ENCODE assay signal across 9 mouse cellular contexts in the genomic region with DNA sequence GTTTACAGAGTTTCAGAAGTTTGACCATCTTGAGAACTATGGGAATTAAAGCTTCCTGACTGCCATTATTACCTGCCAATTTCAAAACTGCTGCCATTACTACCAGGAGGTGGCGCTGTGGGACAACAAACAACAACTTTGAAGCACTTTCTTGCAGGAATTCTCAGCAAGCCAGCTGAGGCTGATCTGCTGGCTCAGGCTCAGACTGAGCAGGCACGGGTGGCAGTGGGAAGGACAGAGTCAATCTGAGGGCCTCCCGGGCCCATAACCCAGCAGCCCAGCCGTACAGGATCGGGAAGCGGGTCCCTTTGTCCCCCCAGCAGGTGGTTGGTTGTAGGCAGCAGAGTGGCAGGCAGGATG. TPM values are rescaled to one million over a fixed set of nuclear protein-coding genes. Genes with fewer than 3 reads are reported as not detected.
DNase-seq lines count a peak whose midpoint lies in the region; ATAC-seq and TF ChIP-seq lines count a peak whose summit lies in the region.
"Had no signal": no experiment of that assay in that cellular context is flagged by ENCODE, and none has a peak within 500 bp of the region (broad histone marks: within the 10 kb centered on the region; RNA-seq: fewer than 3 reads in every experiment).

No protein-coding gene starts in this region.

- H3K4me3 ChIP-seq in G1E (ENCODE audit: low read depth, low read length) = no peak overlapping the region
- no peak overlapping the region for H3K4me3 ChIP-seq in forebrain, embryonic 16.5 days (replicated peaks; ENCODE audit: low read length)
- peak overlapping the region; percentile 31 for H3K4me3 ChIP-seq in lung, embryonic 14.5 days (ENCODE audit: low read depth, low read length)

- intact Hi-C loops in heart, postnatal 14 days (cut with DNase I) = loop anchor here (1.0 kb wide), 1 partner anchor 28 kb away; no protein-coding TSS in a partner anchor

- DNase-seq in G1E (ENCODE audit: low spot score) = no peak
- peak; percentile 45 for DNase-seq in cerebellum, adult 11 months
- peak; percentile 86 to 89 for DNase-seq in heart, postnatal 14 days
- peak; percentile 75 to 92 for DNase-seq in layer of hippocampus, adult 18-20 months (ENCODE audit: low spot score in 2 of 2)
- peak; percentile 95 for DNase-seq in lung, embryonic 14.5 days
- peak; percentile 79 for DNase-seq in ovary, postnatal 36 days (ENCODE audit: low spot score)
- DNase-seq in thymus, postnatal 25 days = peak; percentile 66

- no peaks in the 10 kb centered on the region for H3K4me1 ChIP-seq in G1E (ENCODE audit: insufficient read depth, low read depth, low read length)
- H3K4me1 ChIP-seq in forebrain, embryonic 16.5 days (replicated peaks; ENCODE audit: control insufficient read depth, insufficient read depth, low read length) = peaks cover 11% of the 10 kb centered on the region
- no peaks in the 10 kb centered on the region; the same call in 1 of the 2 replicates for H3K4me1 ChIP-seq in lung, embryonic 14.5 days (ENCODE audit: insufficient read depth)

- peaks cover 86% of the 10 kb centered on the region for H3K9me3 ChIP-seq in G1E (replicated peaks)
- H3K9me3 ChIP-seq in forebrain, embryonic 16.5 days (ENCODE audit: control insufficient read depth, low read length) = no peaks in the 10 kb centered on the region
- no peaks in the 10 kb centered on the region for H3K9me3 ChIP-seq in lung, embryonic 14.5 days (ENCODE audit: low read depth, low read length)

- no peak overlapping the region for H3K4me2 ChIP-seq in forebrain, embryonic 16.5 days (ENCODE audit: low read length)
- peak overlapping the region; percentile 76 for H3K4me2 ChIP-seq in lung, embryonic 14.5 days

- H3K27me3 ChIP-seq in G1E (ENCODE audit: insufficient read depth, low read length) = no peaks in the 10 kb centered on the region; the same call in 1 of the 2 replicates
- H3K27me3 ChIP-seq in forebrain, embryonic 16.5 days (replicated peaks; ENCODE audit: control insufficient read depth, insufficient read depth, low read length) = peaks cover 5% of the 10 kb centered on the region
- H3K27me3 ChIP-seq in lung, embryonic 14.5 days (ENCODE audit: insufficient read depth, low read length) = no peaks in the 10 kb centered on the region

- no peaks in the 10 kb centered on the region for H3K36me3 ChIP-seq in G1E (replicated peaks)
- no peaks in the 10 kb centered on the region for H3K36me3 ChIP-seq in forebrain, embryonic 16.5 days (ENCODE audit: control insufficient read depth, insufficient read depth)
- H3K36me3 ChIP-seq in lung, embryonic 14.5 days (ENCODE audit: insufficient read depth) = no peaks in the 10 kb centered on the region

- no peak for ATAC-seq in G1E (ENCODE audit: extremely low read depth, insufficient number of reproducible peaks, low FRiP score, poor library complexity, severe bottlenecking)
- peak; percentile 63; the same call in 1 of the 2 replicates for ATAC-seq in forebrain, embryonic 16.5 days
- peak; percentile 65; the same call in 1 of the 2 replicates for ATAC-seq in lung, embryonic 14.5 days (ENCODE audit: insufficient read depth)

- no peak overlapping the region for H3K9ac ChIP-seq in forebrain, embryonic 16.5 days (replicated peaks; ENCODE audit: low read depth, low read length)
- no peak overlapping the region for H3K9ac ChIP-seq in lung, embryonic 14.5 days

- no peak overlapping the region for H3K27ac ChIP-seq in forebrain, embryonic 16.5 days (ENCODE audit: low read length)
- no peak overlapping the region for H3K27ac ChIP-seq in lung, embryonic 14.5 days (ENCODE audit: low read depth)

- 5% methylated on average over 6 of the region's 6 CpGs for WGBS in forebrain, embryonic 16.5 days
- 5% methylated on average over 6 of the region's 6 CpGs for WGBS in lung, embryonic 14.5 days

- TF ChIP-seq CTCF in G1E (IDR thresholded peaks at IDR 0.05; ENCODE audit: low read depth, low read length) = 0 out of 2 replicates have a peak, but pooled peaks have one; percentile 5
- TF ChIP-seq CTCF in lung, embryonic 14.5 days (IDR thresholded peaks at IDR 0.05; ENCODE audit: low read depth) = peak; percentile 95

RNA-seq across cellular contexts. Expression of gene Mlph, which starts 13.7 kb away (rescaled TPM):
- total RNA-seq in G1E (2014; fragmentation: Nextera tagmentation) (not detected in 2 replicates), G1E (2017) (0.12 TPM in 1 of 2 replicates, not detected in the other)
- not detected in 2 replicates for polyA plus RNA-seq in G1E (2012)
- polyA plus RNA-seq in forebrain, embryonic 16.5 days (2015; fragmentation: Nextera tagmentation; extraction: Ambion mirVana) = 0.19 and 0.58 TPM in 2 replicates
- total RNA-seq in heart, postnatal 14 days (2021) = under 1 TPM; 0.41 to 0.86 TPM
- 1 to 10 TPM; 2.7 to 2.8 TPM for total RNA-seq in layer of hippocampus, adult 18-20 months (2021)
- polyA plus RNA-seq in lung, embryonic 14.5 days (2014; fragmentation: Nextera tagmentation; extraction: Ambion mirVana) = 0.39 and 0.42 TPM in 2 replicates

RNA-seq across cellular contexts. Expression of gene Prlh, which starts 24.4 kb away (rescaled TPM):
- total RNA-seq in G1E (2014; fragmentation: Nextera tagmentation) (not detected in 2 replicates), G1E (2017) (not detected in 2 replicates)
- polyA plus RNA-seq in G1E (2012) = not detected in 2 replicates
- polyA plus RNA-seq in forebrain, embryonic 16.5 days (2015; fragmentation: Nextera tagmentation; extraction: Ambion mirVana) = not detected in 2 replicates
- not detected for total RNA-seq in heart, postnatal 14 days (2021)
- total RNA-seq in layer of hippocampus, adult 18-20 months (2021) = not detected
- polyA plus RNA-seq in lung, embryonic 14.5 days (2014; fragmentation: Nextera tagmentation; extraction: Ambion mirVana) = not detected in 2 replicates
- polyA plus RNA-seq: liver, embryonic 16.5 days had no signal

RNA-seq across cellular contexts. Expression of gene Rab17, which starts 40.9 kb away (rescaled TPM):
- total RNA-seq in G1E (2014; fragmentation: Nextera tagmentation) (not detected in 2 replicates), G1E (2017) (0.17 and 0.22 TPM in 2 replicates)
- polyA plus RNA-seq in G1E (2012) = not detected in 2 replicates
- 0.27 and 0.43 TPM in 2 replicates for polyA plus RNA-seq in forebrain, embryonic 16.5 days (2015; fragmentation: Nextera tagmentation; extraction: Ambion mirVana)
- 1 to 10 TPM; 2.5 to 3.1 TPM for total RNA-seq in heart, postnatal 14 days (2021)
- total RNA-seq in layer of hippocampus, adult 18-20 months (2021) = not detected
- polyA plus RNA-seq in lung, embryonic 14.5 days (2014; fragmentation: Nextera tagmentation; extraction: Ambion mirVana) = 1.7 and 2.3 TPM in 2 replicates
